Mouse (Mus musculus): Measurements from ENCODE around the gene Foxn3. TPM values are rescaled to one million over a fixed set of nuclear protein-coding genes. Genes with fewer than 3 reads are reported as not detected.

The Foxn3 gene
- polyA plus RNA-seq, 1 experiment from 2014 or later: 69.1 TPM

GRCm38 (mm10) chr12:99603381-99603780 is 40.0 kb upstream of the Foxn3 start:
- 83% methylated on average over 2 of the region's 2 CpGs for WGBS
- ATAC-seq (ENCODE audit: insufficient read depth): no peak

GRCm38 (mm10) chr12:99601841-99602240 is 38.5 kb upstream of the Foxn3 start:
- Histone ChIP-seq H3K4me1 (ENCODE audit: insufficient read depth) (peaks cover 11% of the 10 kb centered on the region), H3K9me3 (ENCODE audit: low read depth, low read length) (no peaks in the 10 kb centered on the region), H3K9ac (no peak overlapping the region), H3K27me3 (ENCODE audit: insufficient read depth, low read length) (no peaks in the 10 kb centered on the region), H3K27ac (ENCODE audit: low read depth) (no peak overlapping the region), H3K36me3 (ENCODE audit: insufficient read depth) (no peaks in the 10 kb centered on the region), H3K4me3 (ENCODE audit: low read depth, low read length) (no peak overlapping the region), H3K4me2 (no peak overlapping the region)
- DNase-seq: no peak
- no peak for TF ChIP-seq CTCF (IDR thresholded peaks at IDR 0.05; ENCODE audit: low read depth)
- WGBS: 84% methylated on average over 3 of the region's 3 CpGs
- no peak for ATAC-seq (ENCODE audit: insufficient read depth)

More at GRCm38 (mm10) chr12:99603381-99603780, 40.0 kb upstream of the Foxn3 start:
- H3K4me3 ChIP-seq (ENCODE audit: low read depth, low read length): no peak overlapping the region
- H3K4me1 ChIP-seq (ENCODE audit: insufficient read depth): peaks cover 11% of the 10 kb centered on the region
- H3K36me3 ChIP-seq (ENCODE audit: insufficient read depth): no peaks in the 10 kb centered on the region
- H3K27me3 ChIP-seq (ENCODE audit: insufficient read depth, low read length): no peaks in the 10 kb centered on the region
- no peak overlapping the region for H3K27ac ChIP-seq (ENCODE audit: low read depth)
- no peak for TF ChIP-seq CTCF (IDR thresholded peaks at IDR 0.05; ENCODE audit: low read depth)
- no peaks in the 10 kb centered on the region for H3K9me3 ChIP-seq (ENCODE audit: low read depth, low read length)
- H3K4me2 ChIP-seq: no peak overlapping the region
- H3K9ac ChIP-seq: no peak overlapping the region
- no peak for DNase-seq

GRCm38 (mm10) chr12:99601392-99601791 is 38.0 kb upstream of the Foxn3 start:
- no peak overlapping the region for H3K4me3 ChIP-seq (ENCODE audit: low read depth, low read length)
- 30% methylated on average over 8 of the region's 8 CpGs for WGBS

GRCm38 (mm10) chr12:99599606-99600005 is 36.2 kb upstream of the Foxn3 start:
- no peak for TF ChIP-seq CTCF (IDR thresholded peaks at IDR 0.05; ENCODE audit: low read depth)
- Histone ChIP-seq H3K4me3 (ENCODE audit: low read depth, low read length) (no peak overlapping the region), H3K9me3 (ENCODE audit: low read depth, low read length) (no peaks in the 10 kb centered on the region), H3K4me1 (ENCODE audit: insufficient read depth) (peaks cover 11% of the 10 kb centered on the region), H3K27ac (ENCODE audit: low read depth) (no peak overlapping the region), H3K27me3 (ENCODE audit: insufficient read depth, low read length) (no peaks in the 10 kb centered on the region), H3K9ac (no peak overlapping the region), H3K4me2 (peak overlapping the region; percentile 2; the same call in 1 of the 2 replicates), H3K36me3 (ENCODE audit: insufficient read depth) (no peaks in the 10 kb centered on the region)
- DNase-seq: peak; percentile 53
- ATAC-seq (ENCODE audit: insufficient read depth): peak; percentile 70; the same call in 1 of the 2 replicates
- 34% methylated on average over 7 of the region's 7 CpGs for WGBS

More at GRCm38 (mm10) chr12:99601392-99601791, 38.0 kb upstream of the Foxn3 start:
- DNase-seq (no peak), ATAC-seq (ENCODE audit: insufficient read depth) (0 out of 2 replicates have a peak, but pooled peaks have one; percentile 17)
- peaks cover 11% of the 10 kb centered on the region for H3K4me1 ChIP-seq (ENCODE audit: insufficient read depth)
- no peak overlapping the region for H3K9ac ChIP-seq
- H3K27me3 ChIP-seq (ENCODE audit: insufficient read depth, low read length): no peaks in the 10 kb centered on the region
- no peaks in the 10 kb centered on the region for H3K36me3 ChIP-seq (ENCODE audit: insufficient read depth)
- peak overlapping the region; percentile 27; the same call in 1 of the 2 replicates for H3K27ac ChIP-seq (ENCODE audit: low read depth)
- TF ChIP-seq CTCF (IDR thresholded peaks at IDR 0.05; ENCODE audit: low read depth): no peak
- no peak overlapping the region for H3K4me2 ChIP-seq
- no peaks in the 10 kb centered on the region for H3K9me3 ChIP-seq (ENCODE audit: low read depth, low read length)

GRCm38 (mm10) chr12:99596397-99596796 is 33.0 kb upstream of the Foxn3 start:
- Histone ChIP-seq H3K27me3 (ENCODE audit: insufficient read depth, low read length) (no peaks in the 10 kb centered on the region), H3K4me3 (ENCODE audit: low read depth, low read length) (no peak overlapping the region), H3K27ac (ENCODE audit: low read depth) (no peak overlapping the region), H3K9ac (no peak overlapping the region), H3K4me2 (no peak overlapping the region), H3K36me3 (ENCODE audit: insufficient read depth) (no peaks in the 10 kb centered on the region), H3K4me1 (ENCODE audit: insufficient read depth) (peaks cover 3% of the 10 kb centered on the region; the same call in 1 of the 2 replicates), H3K9me3 (ENCODE audit: low read depth, low read length) (no peaks in the 10 kb centered on the region)
- no peak for DNase-seq
- TF ChIP-seq CTCF (IDR thresholded peaks at IDR 0.05; ENCODE audit: low read depth): no peak
- WGBS: 95% methylated on average over 2 of the region's 2 CpGs
- no peak for ATAC-seq (ENCODE audit: insufficient read depth)

- no peak for DNase-seq
- WGBS: 64% methylated on average over 3 of the region's 3 CpGs
- no peak overlapping the region for H3K4me3 ChIP-seq (ENCODE audit: low read depth, low read length)
Measured at GRCm38 (mm10) chr12:99587338-99587737, 24.0 kb upstream of the Foxn3 start.

GRCm38 (mm10) chr12:99579989-99580388 is 16.6 kb upstream of the Foxn3 start:
- Histone ChIP-seq H3K9ac (no peak overlapping the region), H3K27me3 (ENCODE audit: insufficient read depth, low read length) (no peaks in the 10 kb centered on the region), H3K9me3 (ENCODE audit: low read depth, low read length) (peaks cover 3% of the 10 kb centered on the region; the same call in 1 of the 2 replicates), H3K4me2 (no peak overlapping the region), H3K27ac (ENCODE audit: low read depth) (no peak overlapping the region), H3K4me3 (ENCODE audit: low read depth, low read length) (no peak overlapping the region), H3K4me1 (ENCODE audit: insufficient read depth) (no peaks in the 10 kb centered on the region), H3K36me3 (ENCODE audit: insufficient read depth) (no peaks in the 10 kb centered on the region)
- DNase-seq (no peak), ATAC-seq (ENCODE audit: insufficient read depth) (no peak)
- no peak for TF ChIP-seq CTCF (IDR thresholded peaks at IDR 0.05; ENCODE audit: low read depth)
- WGBS: 26% methylated on average over 4 of the region's 4 CpGs

More at GRCm38 (mm10) chr12:99587338-99587737, 24.0 kb upstream of the Foxn3 start:
- Histone ChIP-seq H3K4me1 (ENCODE audit: insufficient read depth) (no peaks in the 10 kb centered on the region), H3K9ac (no peak overlapping the region), H3K27ac (ENCODE audit: low read depth) (no peak overlapping the region), H3K4me2 (no peak overlapping the region), H3K36me3 (ENCODE audit: insufficient read depth) (no peaks in the 10 kb centered on the region), H3K9me3 (ENCODE audit: low read depth, low read length) (no peaks in the 10 kb centered on the region), H3K27me3 (ENCODE audit: insufficient read depth, low read length) (no peaks in the 10 kb centered on the region)
- ATAC-seq (ENCODE audit: insufficient read depth): no peak
- TF ChIP-seq CTCF (IDR thresholded peaks at IDR 0.05; ENCODE audit: low read depth): no peak
